Mouse (Mus musculus) CD4-positive helper T cell, adult 2 months (primary cell): ENCODE measurements at regions not wholly inside any gene's neighbourhood (a gene's known extent, or its start where the extent isn't known, plus 50 kb on each side); places are given as distances from the start of the nearest gene placed in this dataset.
A peak's percentile ranks its signal among the peaks of the same experiment; 100 is the strongest.

ENCODE experiments used
- DNase-seq: peaks from one replicate; pipeline ENCODE4 v3.0.0-alpha.2; 2012; ENCODE audit warnings: low read depth, missing footprints, low spot score

GRCm38 (mm10) chr2:139362245-139362847 is 131.4 kb upstream of the Sptlc3 start:
- DNase-seq: no peak

DNA sequence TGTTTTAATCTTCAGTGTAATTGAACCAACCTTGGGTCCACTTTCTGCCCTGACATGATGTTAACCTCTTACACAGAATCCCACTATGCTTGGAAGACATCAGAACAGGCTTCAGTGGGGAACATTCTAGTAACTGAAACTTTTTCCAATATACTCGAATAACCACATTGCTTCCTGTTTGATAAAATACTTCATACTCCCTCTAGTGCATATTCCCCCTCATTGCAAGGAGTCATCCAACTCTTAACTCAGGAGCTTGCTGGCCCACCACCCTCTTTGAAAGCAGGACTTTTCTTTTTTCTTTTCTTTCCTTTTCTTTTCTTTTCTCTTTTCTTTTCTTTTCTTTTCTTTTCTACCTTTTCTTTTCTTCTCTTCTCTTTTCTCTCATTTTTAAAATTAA is 123.6 kb upstream of the Sptlc3 start:
- DNase-seq: no peak

GRCm38 (mm10) chr2:139380285-139380684 is 113.4 kb upstream of the Sptlc3 start:
- DNase-seq: no peak

GRCm38 (mm10) chr2:139381628-139382027 is 112.1 kb upstream of the Sptlc3 start:
- DNase-seq: peak; percentile 15

- no peak for DNase-seq
These were observed 80.2 kb upstream of the Sptlc3 start for GRCm38 (mm10) chr2:139413559-139413958.

DNA sequence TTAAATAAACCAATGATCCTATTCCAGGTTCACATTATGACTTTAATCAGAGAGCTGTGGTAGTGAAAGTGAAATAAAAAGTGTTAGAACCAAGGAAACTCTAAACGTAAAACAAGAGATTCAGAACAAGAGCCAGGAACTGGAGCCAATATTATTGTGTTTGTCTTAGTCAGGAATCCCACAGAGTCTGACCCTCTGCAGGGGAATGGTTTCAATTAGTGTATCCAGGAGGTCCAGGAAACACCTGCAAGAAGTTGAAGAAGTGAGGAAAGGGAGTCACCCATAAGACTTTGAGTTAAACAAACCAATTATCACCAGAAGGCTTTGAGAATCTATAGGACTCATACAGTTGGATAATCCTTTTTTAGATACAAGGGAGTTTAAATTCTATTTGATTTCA is 76.2 kb upstream of the Sptlc3 start:
- DNase-seq: no peak

DNA sequence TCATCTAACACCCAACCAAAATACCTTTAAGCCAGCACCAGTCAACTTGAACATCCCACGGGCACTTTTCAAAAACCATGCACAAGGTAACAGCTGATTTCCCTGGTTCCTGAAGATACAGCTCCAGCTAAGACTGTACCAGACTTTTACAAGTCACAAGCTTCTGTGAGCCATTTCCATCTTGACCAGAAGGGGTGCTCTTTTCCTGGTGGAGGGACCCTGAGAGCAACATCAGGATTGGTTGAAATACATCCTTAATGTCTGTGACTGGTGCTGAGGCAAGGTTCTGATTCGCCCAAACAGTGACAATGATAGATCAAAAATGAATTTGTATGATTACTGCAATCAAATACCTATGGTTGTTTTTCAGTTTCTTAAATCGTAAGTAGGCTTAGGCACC is 71.0 kb upstream of the Sptlc3 start:
- DNase-seq: no peak

GRCm38 (mm10) chr2:139423413-139423812 is 70.3 kb upstream of the Sptlc3 start:
- DNase-seq: no peak
